Mouse (Mus musculus) E14TG2a.4 (cell line): ENCODE results near the gene Gpatch2l.

Source experiments
- CTCF ChIP-seq: conservative IDR thresholded peaks from 2 replicates; pipeline ENCODE4 v1.5.1; 2014; ENCODE audit warnings: low read length
- NANOG ChIP-seq: IDR thresholded peaks from 2 replicates; pipeline ENCODE4 v1.6.1; 2014; ENCODE audit warnings: borderline replicate concordance, low read length, mixed read lengths
- POU5F1 ChIP-seq: IDR thresholded peaks from 2 replicates; pipeline ENCODE4 v1.6.1; 2014; ENCODE audit warnings: low read length, borderline replicate concordance

DNA sequence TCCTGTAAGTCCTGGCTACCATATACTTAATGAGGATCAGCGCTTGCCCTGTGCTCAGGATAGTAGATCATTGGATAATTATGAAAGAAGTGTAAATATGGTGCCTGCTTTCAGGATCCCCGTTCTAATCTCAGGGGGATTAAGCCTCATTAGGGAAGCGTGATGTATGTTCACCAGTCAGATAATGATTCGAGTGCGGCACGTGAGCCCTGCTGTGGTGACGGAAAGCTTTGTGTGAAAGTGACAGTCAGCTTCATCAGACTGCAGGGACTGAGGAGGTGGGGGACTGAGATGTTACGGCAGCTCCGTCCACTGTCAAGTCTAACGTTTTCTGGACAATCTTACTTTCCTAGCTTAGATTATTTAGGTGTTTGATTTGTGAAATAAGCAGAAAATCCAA lies 38.3 kb downstream of the Gpatch2l start:
- TF ChIP-seq CTCF (no peak), NANOG (no peak), POU5F1 (no peak)
